Mouse (Mus musculus) embryonic facial prominence, embryonic 14.5 days (tissue): ENCODE results near the gene 4930452B06Rik. TPM values are rescaled to one million over a fixed set of nuclear protein-coding genes. Genes with fewer than 3 reads are reported as not detected.
"Not testable (repeated sequence)": the region's sequence is repeated elsewhere in the genome, so short reads cannot be mapped to it uniquely, and the experiment has no call there.

Experiments used
- ATAC-seq: fragments of 200-750 bp; cut with Nextera tagmentation; 2 replicates; pipeline ENCODE4 v1.8.0; 2017; ENCODE audit warnings: low read depth, moderate number of reproducible peaks, moderate TSS enrichment
- DNase-seq: peaks from one replicate; pipeline ENCODE4 v3.0.0-alpha.2; 2015; ENCODE audit warnings: low spot score
- H3K27ac ChIP-seq: fragments of 300-500 bp; sonication (generic); replicated peaks from 2 replicates; pipeline ENCODE4 v1.5.1; 2014; ENCODE audit warnings: low read depth, mild to moderate bottlenecking, low read length, moderate library complexity
- H3K27me3 ChIP-seq: fragments of 300-500 bp; sonication (generic); replicated peaks from 2 replicates; pipeline ENCODE4 v1.6.1; 2014; ENCODE audit warnings: low read length; ENCODE audit not compliant: control insufficient read depth, insufficient read depth
- H3K36me3 ChIP-seq: fragments of 300-500 bp; sonication (generic); 2 replicates; pipeline ENCODE4 v1.6.1; 2014; ENCODE audit warnings: low read length, mixed read lengths; ENCODE audit not compliant: control insufficient read depth, insufficient read depth
- H3K4me1 ChIP-seq: fragments of 300-500 bp; sonication (generic); 2 replicates; pipeline ENCODE4 v1.6.1; 2014; ENCODE audit warnings: antibody characterized with exemption, low read length; ENCODE audit not compliant: control insufficient read depth, insufficient read depth
- H3K4me2 ChIP-seq: fragments of 300-500 bp; sonication (generic); 2 replicates; pipeline ENCODE4 v1.6.1; 2014; ENCODE audit warnings: low read depth, mild to moderate bottlenecking, low read length, moderate library complexity, mixed read lengths
- H3K4me3 ChIP-seq: fragments of 300-500 bp; sonication (generic); 2 replicates; pipeline ENCODE4 v1.5.1; 2014; ENCODE audit warnings: low read depth, mild to moderate bottlenecking, low read length
- H3K9ac ChIP-seq: fragments of 300-500 bp; sonication (generic); 2 replicates; pipeline ENCODE4 v1.6.1; 2014; ENCODE audit warnings: low read depth, mild to moderate bottlenecking, low read length, moderate library complexity, mixed read lengths
- H3K9me3 ChIP-seq: fragments of 300-500 bp; sonication (generic); 2 replicates; pipeline ENCODE4 v1.6.1; 2016; ENCODE audit warnings: low read length; ENCODE audit not compliant: control insufficient read depth
- WGBS: fragments of 180-500 bp; shearing (Covaris S2); extraction: QIAGEN DNeasy Blood & Tissue Kit; methylation state at CpG from one replicate; pipeline ENCODE4 v1.1.7; 2014; 5-methylcytosine and 5-hydroxymethylcytosine counted together
- polyA plus RNA-seq: library from polyadenylated mRNA; unstranded; fragments of >200 nt; fragmentation: Nextera tagmentation; extraction: Ambion mirVana; gene quantifications from 2 replicates; pipeline ENCODE4 v1.2.1, GENCODE M21; 2014

4930452B06Rik gene
- polyA plus RNA-seq, 1 experiment from 2014 or later: 11.0 TPM

- no peaks in the 10 kb centered on the region for H3K9me3 ChIP-seq
- H3K27ac ChIP-seq: no peak overlapping the region
- no peak overlapping the region for H3K4me2 ChIP-seq
- no peak for ATAC-seq
- WGBS: 70% methylated on average over 6 of the region's 6 CpGs
- no peak for DNase-seq
- H3K9ac ChIP-seq: no peak overlapping the region
- H3K27me3 ChIP-seq: no peaks in the 10 kb centered on the region
- no peaks in the 10 kb centered on the region for H3K36me3 ChIP-seq
- H3K4me1 ChIP-seq: no peaks in the 10 kb centered on the region
- H3K4me3 ChIP-seq: no peak overlapping the region
Observed at GRCm38 (mm10) chr14:8632211-8632610, 33.8 kb downstream of the 4930452B06Rik start.

- H3K36me3 ChIP-seq: no peaks in the 10 kb centered on the region
- H3K9me3 ChIP-seq: no peaks in the 10 kb centered on the region
- no peaks in the 10 kb centered on the region for H3K4me1 ChIP-seq
- no peak for ATAC-seq
- H3K27me3 ChIP-seq: no peaks in the 10 kb centered on the region
- no peak for DNase-seq
- no peak overlapping the region for H3K4me3 ChIP-seq
- 79% methylated on average over 5 of the region's 5 CpGs for WGBS
- H3K9ac ChIP-seq: no peak overlapping the region
- H3K27ac ChIP-seq: no peak overlapping the region
- H3K4me2 ChIP-seq: no peak overlapping the region
Observed at GRCm38 (mm10) chr14:8628406-8628805, 37.6 kb downstream of the 4930452B06Rik start.

- Histone ChIP-seq H3K4me3 (no peak overlapping the region), H3K9me3 (no peaks in the 10 kb centered on the region), H3K27me3 (no peaks in the 10 kb centered on the region), H3K27ac (no peak overlapping the region), H3K4me1 (no peaks in the 10 kb centered on the region), H3K4me2 (no peak overlapping the region), H3K9ac (no peak overlapping the region), H3K36me3 (no peaks in the 10 kb centered on the region)
- WGBS: 84% methylated on average over 4 of the region's 4 CpGs
- DNase-seq: no peak
- ATAC-seq: no peak
Observed at GRCm38 (mm10) chr14:8627481-8627880, 38.6 kb downstream of the 4930452B06Rik start.

- WGBS: 44% methylated on average over 6 of the region's 6 CpGs
- Histone ChIP-seq H3K27ac (no peak overlapping the region), H3K9me3 (no peaks in the 10 kb centered on the region), H3K36me3 (no peaks in the 10 kb centered on the region), H3K4me2 (no peak overlapping the region), H3K9ac (no peak overlapping the region), H3K4me3 (no peak overlapping the region), H3K4me1 (no peaks in the 10 kb centered on the region), H3K27me3 (no peaks in the 10 kb centered on the region)
- DNase-seq (peak; percentile 18), ATAC-seq (no peak)
Observed at GRCm38 (mm10) chr14:8621164-8621563, 44.9 kb downstream of the 4930452B06Rik start.

- H3K4me2 ChIP-seq: no peak overlapping the region
- H3K9me3 ChIP-seq: no peaks in the 10 kb centered on the region
- H3K27ac ChIP-seq: no peak overlapping the region
- H3K4me3 ChIP-seq: no peak overlapping the region
- DNase-seq (no peak), ATAC-seq (no peak)
- no peaks in the 10 kb centered on the region for H3K27me3 ChIP-seq
- WGBS: 87% methylated on average over 5 of the region's 5 CpGs
- H3K4me1 ChIP-seq: no peaks in the 10 kb centered on the region
- no peaks in the 10 kb centered on the region for H3K36me3 ChIP-seq
- H3K9ac ChIP-seq: no peak overlapping the region
Observed at GRCm38 (mm10) chr14:8620580-8620979, 45.5 kb downstream of the 4930452B06Rik start.

GRCm38 (mm10) chr14:8615636-8616035, 50.4 kb downstream of the 4930452B06Rik start:
- H3K9ac ChIP-seq: no peak overlapping the region
- no peaks in the 10 kb centered on the region for H3K36me3 ChIP-seq
- no peaks in the 10 kb centered on the region for H3K4me1 ChIP-seq
- H3K9me3 ChIP-seq: no peaks in the 10 kb centered on the region
- no peak overlapping the region for H3K4me3 ChIP-seq
- no peaks in the 10 kb centered on the region for H3K27me3 ChIP-seq
- WGBS: 36% methylated on average over 7 of the region's 7 CpGs
- peak; percentile 39 for DNase-seq
- H3K4me2 ChIP-seq: no peak overlapping the region
- no peak overlapping the region for H3K27ac ChIP-seq
- no peak for ATAC-seq

- H3K9ac ChIP-seq, H3K27ac ChIP-seq, ATAC-seq, H3K36me3 ChIP-seq, H3K4me2 ChIP-seq, H3K9me3 ChIP-seq, H3K4me1 ChIP-seq, DNase-seq, H3K4me3 ChIP-seq, H3K27me3 ChIP-seq: not testable (repeated sequence)
- 66% methylated on average over 1 of the region's 1 CpGs for WGBS
Observed at GRCm38 (mm10) chr14:8614430-8614829, 51.6 kb downstream of the 4930452B06Rik start.

- DNase-seq (no peak), ATAC-seq (no peak)
- H3K27ac ChIP-seq: no peak overlapping the region
- no peak overlapping the region for H3K9ac ChIP-seq
- H3K36me3 ChIP-seq: no peaks in the 10 kb centered on the region
- no peak overlapping the region for H3K4me2 ChIP-seq
- H3K4me3 ChIP-seq: no peak overlapping the region
- H3K27me3 ChIP-seq: no peaks in the 10 kb centered on the region
- no peaks in the 10 kb centered on the region for H3K9me3 ChIP-seq
- H3K4me1 ChIP-seq: peaks cover 3% of the 10 kb centered on the region; the same call in 1 of the 2 replicates
Observed at GRCm38 (mm10) chr14:8612080-8612479, 54.0 kb downstream of the 4930452B06Rik start.

- ATAC-seq: 0 out of 2 replicates have a peak, but pooled peaks have one; percentile 16
- no peak overlapping the region for H3K4me3 ChIP-seq
Observed at GRCm38 (mm10) chr14:8610108-8610507, 55.9 kb downstream of the 4930452B06Rik start.

More at GRCm38 (mm10) chr14:8610108-8610507, 55.9 kb downstream of the 4930452B06Rik start:
- H3K9ac ChIP-seq: no peak overlapping the region
- H3K27me3 ChIP-seq: no peaks in the 10 kb centered on the region
- H3K27ac ChIP-seq: no peak overlapping the region
- H3K36me3 ChIP-seq: no peaks in the 10 kb centered on the region
- DNase-seq: no peak
- H3K4me1 ChIP-seq: peaks cover 3% of the 10 kb centered on the region; the same call in 1 of the 2 replicates
- 77% methylated on average over 3 of the region's 3 CpGs for WGBS
- no peak overlapping the region for H3K4me2 ChIP-seq
- H3K9me3 ChIP-seq: no peaks in the 10 kb centered on the region
